Mouse (Mus musculus): ENCODE measurements at regions not wholly inside any gene's neighbourhood (a gene's known extent, or its start where the extent isn't known, plus 50 kb on each side); places are given as distances from the start of the nearest gene placed in this dataset.

GRCm38 (mm10) chr1:124718065-124718464 lies 672.7 kb upstream of the Dpp10 start:
- H3K4me2 ChIP-seq (ENCODE audit: low read depth): no peak overlapping the region
- ATAC-seq (ENCODE audit: insufficient read depth, low FRiP score, low TSS enrichment) (peak; percentile 64), DNase-seq (ENCODE audit: low spot score) (peak; percentile 50)
- H3K27ac ChIP-seq (ENCODE audit: low read depth, low read length): no peak overlapping the region
- no peaks in the 10 kb centered on the region for H3K27me3 ChIP-seq (ENCODE audit: control insufficient read depth, insufficient read depth, low read length)
- 0% methylated on average over 1 of the region's 1 CpGs for WGBS
- no peaks in the 10 kb centered on the region for H3K4me1 ChIP-seq (ENCODE audit: control insufficient read depth, insufficient read depth, low read length)
- H3K9ac ChIP-seq (ENCODE audit: low read length): no peak overlapping the region
- H3K9me3 ChIP-seq (ENCODE audit: control insufficient read depth, low read length): no peaks in the 10 kb centered on the region
- no peak overlapping the region for H3K4me3 ChIP-seq (ENCODE audit: low read depth, low read length)
- H3K36me3 ChIP-seq (ENCODE audit: control insufficient read depth, insufficient read depth, low read length): no peaks in the 10 kb centered on the region

GRCm38 (mm10) chr1:124706246-124706645 lies 660.9 kb upstream of the Dpp10 start:
- Histone ChIP-seq H3K4me1 (ENCODE audit: control insufficient read depth, insufficient read depth, low read length) (no peaks in the 10 kb centered on the region), H3K36me3 (ENCODE audit: control insufficient read depth, insufficient read depth, low read length) (no peaks in the 10 kb centered on the region), H3K9ac (ENCODE audit: low read length) (no peak overlapping the region), H3K27ac (ENCODE audit: low read depth, low read length) (no peak overlapping the region), H3K9me3 (ENCODE audit: control insufficient read depth, low read length) (no peaks in the 10 kb centered on the region), H3K27me3 (ENCODE audit: control insufficient read depth, insufficient read depth, low read length) (no peaks in the 10 kb centered on the region), H3K4me3 (ENCODE audit: low read depth, low read length) (no peak overlapping the region), H3K4me2 (ENCODE audit: low read depth) (no peak overlapping the region)
- WGBS: 94% methylated on average over 2 of the region's 2 CpGs
- ATAC-seq (ENCODE audit: insufficient read depth, low FRiP score, low TSS enrichment) (no peak), DNase-seq (ENCODE audit: low spot score) (no peak)

- Histone ChIP-seq H3K4me3 (ENCODE audit: low read depth, low read length) (no peak overlapping the region), H3K9me3 (ENCODE audit: control insufficient read depth, low read length) (no peaks in the 10 kb centered on the region), H3K4me2 (ENCODE audit: low read depth) (no peak overlapping the region), H3K27ac (ENCODE audit: low read depth, low read length) (no peak overlapping the region), H3K27me3 (ENCODE audit: control insufficient read depth, insufficient read depth, low read length) (no peaks in the 10 kb centered on the region), H3K9ac (ENCODE audit: low read length) (no peak overlapping the region), H3K36me3 (ENCODE audit: control insufficient read depth, insufficient read depth, low read length) (no peaks in the 10 kb centered on the region), H3K4me1 (ENCODE audit: control insufficient read depth, insufficient read depth, low read length) (no peaks in the 10 kb centered on the region)
- no peak for ATAC-seq (ENCODE audit: insufficient read depth, low FRiP score, low TSS enrichment)
- DNase-seq (ENCODE audit: low spot score): peak; percentile 16
- WGBS: 27% methylated on average over 2 of the region's 2 CpGs
These were observed 629.1 kb upstream of the Dpp10 start for GRCm38 (mm10) chr1:124674420-124674819.

GRCm38 (mm10) chr1:124652872-124653271 lies 607.5 kb upstream of the Dpp10 start:
- ATAC-seq (ENCODE audit: insufficient read depth, low FRiP score, low TSS enrichment): no peak

GRCm38 (mm10) chr1:124652251-124652861 lies 607.0 kb upstream of the Dpp10 start:
- no peaks in the 10 kb centered on the region for H3K9me3 ChIP-seq (ENCODE audit: control insufficient read depth, low read length)
- 0 out of 2 replicates have a peak, but pooled peaks have one; percentile 51 for ATAC-seq (ENCODE audit: insufficient read depth, low FRiP score, low TSS enrichment)

More at GRCm38 (mm10) chr1:124652872-124653271, 607.5 kb upstream of the Dpp10 start:
- Histone ChIP-seq H3K36me3 (ENCODE audit: control insufficient read depth, insufficient read depth, low read length) (no peaks in the 10 kb centered on the region), H3K27me3 (ENCODE audit: control insufficient read depth, insufficient read depth, low read length) (no peaks in the 10 kb centered on the region), H3K9me3 (ENCODE audit: control insufficient read depth, low read length) (no peaks in the 10 kb centered on the region), H3K4me3 (ENCODE audit: low read depth, low read length) (no peak overlapping the region), H3K4me2 (ENCODE audit: low read depth) (no peak overlapping the region), H3K27ac (ENCODE audit: low read depth, low read length) (no peak overlapping the region), H3K9ac (ENCODE audit: low read length) (no peak overlapping the region), H3K4me1 (ENCODE audit: control insufficient read depth, insufficient read depth, low read length) (no peaks in the 10 kb centered on the region)
- no peak for DNase-seq (ENCODE audit: low spot score)

GRCm38 (mm10) chr1:124635246-124635768 lies 589.9 kb upstream of the Dpp10 start:
- H3K9me3 ChIP-seq (ENCODE audit: control insufficient read depth, low read length): no peaks in the 10 kb centered on the region
- no peaks in the 10 kb centered on the region for H3K36me3 ChIP-seq (ENCODE audit: control insufficient read depth, insufficient read depth, low read length)
- no peaks in the 10 kb centered on the region for H3K4me1 ChIP-seq (ENCODE audit: control insufficient read depth, insufficient read depth, low read length)
- no peak for DNase-seq (ENCODE audit: low spot score)
- no peak overlapping the region for H3K4me3 ChIP-seq (ENCODE audit: low read depth, low read length)
- no peak for ATAC-seq (ENCODE audit: insufficient read depth, low FRiP score, low TSS enrichment)
- H3K27ac ChIP-seq (ENCODE audit: low read depth, low read length): no peak overlapping the region
- no peak overlapping the region for H3K4me2 ChIP-seq (ENCODE audit: low read depth)
- no peak overlapping the region for H3K9ac ChIP-seq (ENCODE audit: low read length)
- H3K27me3 ChIP-seq (ENCODE audit: control insufficient read depth, insufficient read depth, low read length): no peaks in the 10 kb centered on the region

More at GRCm38 (mm10) chr1:124652251-124652861, 607.0 kb upstream of the Dpp10 start:
- DNase-seq (ENCODE audit: low spot score): no peak
- no peaks in the 10 kb centered on the region for H3K27me3 ChIP-seq (ENCODE audit: control insufficient read depth, insufficient read depth, low read length)
- H3K4me3 ChIP-seq (ENCODE audit: low read depth, low read length): no peak overlapping the region
- H3K9ac ChIP-seq (ENCODE audit: low read length): no peak overlapping the region
- H3K4me1 ChIP-seq (ENCODE audit: control insufficient read depth, insufficient read depth, low read length): no peaks in the 10 kb centered on the region
- H3K27ac ChIP-seq (ENCODE audit: low read depth, low read length): no peak overlapping the region
- WGBS: 90% methylated on average over 3 of the region's 3 CpGs
- no peaks in the 10 kb centered on the region for H3K36me3 ChIP-seq (ENCODE audit: control insufficient read depth, insufficient read depth, low read length)
- H3K4me2 ChIP-seq (ENCODE audit: low read depth): no peak overlapping the region

GRCm38 (mm10) chr1:124630084-124630483 lies 584.7 kb upstream of the Dpp10 start:
- H3K4me2 ChIP-seq (ENCODE audit: low read depth): no peak overlapping the region
- no peak for DNase-seq (ENCODE audit: low spot score)
- no peak overlapping the region for H3K4me3 ChIP-seq (ENCODE audit: low read depth, low read length)
- ATAC-seq (ENCODE audit: insufficient read depth, low FRiP score, low TSS enrichment): no peak
- no peaks in the 10 kb centered on the region for H3K27me3 ChIP-seq (ENCODE audit: control insufficient read depth, insufficient read depth, low read length)
- H3K9me3 ChIP-seq (ENCODE audit: control insufficient read depth, low read length): no peaks in the 10 kb centered on the region
- H3K9ac ChIP-seq (ENCODE audit: low read length): no peak overlapping the region
- H3K4me1 ChIP-seq (ENCODE audit: control insufficient read depth, insufficient read depth, low read length): no peaks in the 10 kb centered on the region
- no peak overlapping the region for H3K27ac ChIP-seq (ENCODE audit: low read depth, low read length)
- H3K36me3 ChIP-seq (ENCODE audit: control insufficient read depth, insufficient read depth, low read length): no peaks in the 10 kb centered on the region

- no peak overlapping the region for H3K27ac ChIP-seq (ENCODE audit: low read depth, low read length)
- H3K36me3 ChIP-seq (ENCODE audit: control insufficient read depth, insufficient read depth, low read length): no peaks in the 10 kb centered on the region
- 87% methylated on average over 1 of the region's 1 CpGs for WGBS
- no peaks in the 10 kb centered on the region for H3K9me3 ChIP-seq (ENCODE audit: control insufficient read depth, low read length)
- ATAC-seq (ENCODE audit: insufficient read depth, low FRiP score, low TSS enrichment) (no peak), DNase-seq (ENCODE audit: low spot score) (no peak)
- no peaks in the 10 kb centered on the region for H3K4me1 ChIP-seq (ENCODE audit: control insufficient read depth, insufficient read depth, low read length)
- no peak overlapping the region for H3K9ac ChIP-seq (ENCODE audit: low read length)
- H3K4me2 ChIP-seq (ENCODE audit: low read depth): no peak overlapping the region
- H3K27me3 ChIP-seq (ENCODE audit: control insufficient read depth, insufficient read depth, low read length): no peaks in the 10 kb centered on the region
- no peak overlapping the region for H3K4me3 ChIP-seq (ENCODE audit: low read depth, low read length)
These were observed 539.3 kb upstream of the Dpp10 start for GRCm38 (mm10) chr1:124584620-124585019.

All from neural tube, embryonic 11.5 days (tissue).